Mouse (Mus musculus): ENCODE data around the gene Zfp428. TPM values are rescaled to one million over a fixed set of nuclear protein-coding genes. Genes with fewer than 3 reads are reported as not detected.

Zfp428 gene
- total RNA-seq, 2 experiments from 2014 or later, result 53.7 to 53.8 TPM

GRCm38 (mm10) chr7:24538154-24538553 lies 31.3 kb downstream of the Zfp428 start:
- intact Hi-C loops (cut with DNase I), result no loop called here
- peak in 1 of 2 experiments; percentile 58 for DNase-seq (ENCODE audit: low spot score in 2 of 2)

- no peak for DNase-seq (ENCODE audit: low spot score in 2 of 2)
- intact Hi-C loops (cut with DNase I), result no loop called here
Observed at GRCm38 (mm10) chr7:24538701-24539100, 31.9 kb downstream of the Zfp428 start.

DNA sequence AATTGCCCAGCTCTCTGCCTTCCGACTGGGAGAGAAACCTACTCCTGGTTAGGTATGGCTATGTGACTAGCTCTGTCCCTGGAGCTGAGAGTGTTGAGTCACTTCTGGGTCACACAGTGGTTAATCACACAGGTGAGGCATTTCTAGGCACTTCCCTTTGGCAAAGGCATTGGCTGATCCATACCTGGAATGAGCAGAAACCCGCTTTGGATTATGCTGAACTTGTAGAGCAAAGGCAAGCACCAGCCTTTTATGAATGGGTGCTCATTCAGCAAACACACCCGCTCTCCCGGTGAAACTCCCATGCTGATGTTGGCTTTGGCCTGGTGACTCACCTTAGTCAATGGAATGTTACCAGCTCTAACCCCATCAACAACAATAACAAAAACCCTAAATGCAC lies 32.9 kb downstream of the Zfp428 start:
- intact Hi-C loops (cut with DNase I), result no loop called here
- DNase-seq (ENCODE audit: low spot score in 2 of 2), result no peak

DNA sequence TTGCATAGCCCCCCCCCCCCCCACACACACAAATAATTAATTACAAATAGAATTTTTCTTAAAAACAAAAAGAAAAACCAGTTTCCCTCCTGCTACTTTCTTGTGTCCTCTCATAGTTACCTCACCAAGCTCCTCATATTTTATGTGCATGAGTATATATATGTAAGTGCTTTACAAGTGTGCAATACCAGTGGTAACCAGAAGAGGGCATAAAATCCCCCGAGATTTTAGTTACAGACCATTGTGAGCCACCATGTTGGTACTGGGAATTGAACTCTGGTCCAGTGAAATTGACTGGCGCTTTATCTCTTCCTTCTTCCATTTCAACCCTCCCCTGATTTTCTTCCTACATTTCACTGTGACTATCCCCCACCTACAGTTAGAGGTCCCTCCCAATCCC lies 37.7 kb downstream of the Zfp428 start:
- intact Hi-C loops (cut with DNase I), result no loop called here
- no peak for DNase-seq (ENCODE audit: low spot score in 2 of 2)

GRCm38 (mm10) chr7:24546068-24546614 lies 39.3 kb downstream of the Zfp428 start, which contains the start of the genes Pinlyp and Xrcc1:
Pinlyp (minus strand) TSS chr7:24546118.
Xrcc1 (plus strand) TSS chr7:24546289.
- intact Hi-C loops (cut with DNase I), result no loop called here
- no peak for DNase-seq (ENCODE audit: low spot score in 2 of 2)

- intact Hi-C loops (cut with DNase I), result loop anchor here (1.0 kb wide), 1 partner anchor 17 kb away; the partner anchor contains the start of gene Irgq
- peak; percentile 99 to 100 for DNase-seq (ENCODE audit: low spot score in 2 of 2)
Observed at GRCm38 (mm10) chr7:24546634-24547389, 40.0 kb downstream of the Zfp428 start.

GRCm38 (mm10) chr7:24547534-24548036 lies 40.8 kb downstream of the Zfp428 start:
- no peak for DNase-seq (ENCODE audit: low spot score in 2 of 2)
- intact Hi-C loops (cut with DNase I), result loop anchor here (1.0 kb wide), 1 partner anchor 17 kb away; the partner anchor contains the start of gene Irgq

GRCm38 (mm10) chr7:24551985-24552759 lies 45.4 kb downstream of the Zfp428 start:
- intact Hi-C loops (cut with DNase I), result no loop called here
- DNase-seq (ENCODE audit: low spot score in 2 of 2), result no peak

GRCm38 (mm10) chr7:24555786-24556185 lies 49.0 kb downstream of the Zfp428 start:
- DNase-seq (ENCODE audit: low spot score in 2 of 2), result no peak
- intact Hi-C loops (cut with DNase I), result no loop called here

DNA sequence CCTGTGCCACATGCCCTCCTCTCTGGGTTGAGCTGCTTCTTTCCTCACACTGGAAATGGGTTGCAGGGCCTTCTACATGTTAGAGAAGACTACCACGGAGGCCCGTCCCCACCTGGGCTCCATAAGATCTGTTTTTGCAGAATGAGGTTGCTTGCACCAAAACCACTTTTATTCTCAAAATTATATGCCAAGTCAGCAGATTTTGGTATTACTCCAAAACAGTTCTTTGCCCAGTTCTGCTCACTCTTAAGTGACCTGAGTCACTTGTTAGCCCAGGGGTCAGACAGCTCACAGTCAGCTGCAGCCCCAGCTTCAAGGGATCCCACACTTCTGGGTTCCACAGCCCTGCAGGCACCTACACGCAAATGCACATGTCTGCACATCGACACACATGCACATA lies 54.6 kb downstream of the Zfp428 start:
- intact Hi-C loops (cut with DNase I), result no loop called here
- DNase-seq (ENCODE audit: low spot score in 2 of 2), result no peak

DNA sequence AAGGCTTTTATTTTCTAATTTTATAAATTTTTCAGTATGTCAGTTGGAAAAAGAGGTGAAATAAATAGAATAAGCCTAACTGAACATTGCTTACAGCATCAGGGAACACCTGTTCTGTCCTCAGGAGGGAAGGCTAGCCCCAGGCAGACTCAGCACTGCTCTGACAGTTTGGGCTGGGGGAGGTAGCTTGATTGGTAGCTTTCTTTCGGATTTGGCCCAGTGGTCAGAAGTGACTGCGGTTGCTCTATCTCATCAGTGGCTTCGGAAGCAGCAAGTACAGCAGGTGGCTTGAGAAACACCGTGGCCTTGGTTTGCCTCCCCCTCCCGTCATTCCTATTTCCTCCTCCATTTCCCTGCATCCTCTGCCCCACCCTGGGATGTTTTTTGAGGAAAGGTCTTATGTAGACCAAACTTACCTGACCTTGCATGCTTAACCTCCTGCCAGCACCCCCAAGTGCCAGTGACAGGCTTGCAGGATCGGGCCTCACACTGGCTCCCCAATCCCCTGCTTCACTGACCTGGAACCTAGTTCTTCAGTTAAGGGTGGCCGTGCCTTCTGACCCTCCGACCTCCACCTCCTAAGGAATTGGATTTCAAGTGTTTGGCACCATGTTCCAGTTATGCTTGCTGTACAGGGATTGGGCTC lies 56.5 kb downstream of the Zfp428 start:
- intact Hi-C loops (cut with DNase I), result no loop called here
- DNase-seq (ENCODE audit: low spot score in 2 of 2), result no peak

DNA sequence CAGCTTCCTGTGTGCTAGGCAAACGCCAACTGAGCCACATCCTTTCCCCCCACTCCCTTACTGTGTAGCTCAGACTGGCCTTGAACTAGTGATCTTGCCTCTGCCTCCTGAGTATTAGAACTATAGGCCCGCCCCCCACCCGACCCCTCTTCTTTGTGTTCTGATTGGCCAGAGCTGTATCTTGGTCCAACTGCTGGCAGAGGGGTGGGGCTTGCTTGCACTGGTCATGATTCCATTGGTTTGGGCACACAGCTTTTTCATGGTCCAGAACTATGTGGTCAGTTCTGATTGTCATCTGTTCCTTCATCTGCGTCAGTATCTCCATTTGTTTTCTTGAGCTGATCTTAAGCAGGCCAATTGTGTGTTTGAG lies 57.0 kb downstream of the Zfp428 start:
- intact Hi-C loops (cut with DNase I), result no loop called here
- DNase-seq (ENCODE audit: low spot score in 2 of 2), result no peak

DNA sequence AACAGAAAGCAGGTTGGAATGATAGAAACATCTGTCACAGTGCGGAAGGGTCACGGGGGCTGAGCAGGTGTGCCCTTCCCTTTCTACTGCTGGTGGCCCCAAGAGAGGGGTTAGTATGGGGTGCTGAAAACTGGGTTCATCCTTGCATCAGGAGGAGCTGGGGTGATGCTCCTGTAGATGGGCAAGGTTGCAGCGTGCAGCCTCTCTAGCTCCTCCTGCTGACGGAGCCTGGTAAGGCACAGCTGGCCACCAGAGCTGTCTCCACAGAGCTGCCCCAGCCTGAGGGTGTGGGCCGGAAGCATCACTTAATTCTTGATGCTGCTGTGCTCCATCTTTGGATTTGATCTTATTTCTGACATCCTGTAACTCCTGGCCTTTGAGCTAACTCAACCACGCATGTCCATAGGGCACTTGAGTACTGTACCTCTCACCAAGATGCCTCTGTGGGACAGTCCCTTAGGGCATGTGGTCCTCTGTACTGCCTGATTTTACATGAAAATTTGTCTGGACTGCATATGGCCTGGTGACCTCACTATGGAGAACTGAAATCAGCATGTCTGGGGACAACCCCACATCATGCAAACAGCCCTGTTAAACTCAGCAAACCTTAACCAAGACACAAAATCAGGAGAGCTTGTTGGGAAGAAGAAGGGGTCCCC lies 57.9 kb downstream of the Zfp428 start:
- peak; percentile 65 to 70 for DNase-seq (ENCODE audit: low spot score in 2 of 2)
- intact Hi-C loops (cut with DNase I), result no loop called here

Other genes starting within 250 kb of the Zfp428 start
- 10 to 100 TPM; 12.3 to 13.2 TPM for gene Zfp93, start 236.6 kb upstream of the Zfp428 start, total RNA-seq (2021)
- 10 to 100 TPM; 17.8 to 22.0 TPM for gene Zfp61, start 205.8 kb upstream of the Zfp428 start, total RNA-seq (2021)
- 10 to 100 TPM; 16.1 to 16.3 TPM for gene Zfp94, start 190.3 kb upstream of the Zfp428 start, total RNA-seq (2021)
- not detected for gene Tescl, start 173.1 kb upstream of the Zfp428 start, total RNA-seq (2021)
- gene Lypd5, start 157.8 kb upstream of the Zfp428 start, total RNA-seq (2021), result not detected
- under 1 TPM; 0.32 to 0.40 TPM for gene Kcnn4, start 136.7 kb upstream of the Zfp428 start, total RNA-seq (2021)
- gene Smg9, start 107.4 kb upstream of the Zfp428 start, total RNA-seq (2021), result 10 to 100 TPM; 35.5 to 39.7 TPM
- gene Irgc1, start 54.7 kb upstream of the Zfp428 start, total RNA-seq (2021), result under 1 TPM in 1 of 2 experiments, not detected in 1; 0.19 TPM
- gene Plaur, start 44.5 kb upstream of the Zfp428 start, total RNA-seq (2021), result 1 to 10 TPM in 1 of 2 experiments, under 1 TPM in 1; 0.30 to 1.3 TPM
- 100 to 1,000 TPM; 282 to 289 TPM for gene Cadm4, start 25.0 kb upstream of the Zfp428 start, total RNA-seq (2021)
- not detected for gene AC161166.1, start 5.4 kb downstream of the Zfp428 start, total RNA-seq (2021)
- 10 to 100 TPM; 97.0 to 97.6 TPM for gene Irgq, start 23.7 kb downstream of the Zfp428 start, total RNA-seq (2021)
- not detected for gene Pinlyp, start 39.1 kb downstream of the Zfp428 start, total RNA-seq (2021)
- 10 to 100 TPM; 34.7 to 37.8 TPM for gene Xrcc1, start 39.3 kb downstream of the Zfp428 start, total RNA-seq (2021)
- 10 to 100 TPM in 1 of 2 experiments, 1 to 10 TPM in 1; 9.3 to 11.3 TPM for gene Ethe1, start 80.5 kb downstream of the Zfp428 start, total RNA-seq (2021)
- gene Zfp575, start 80.6 kb downstream of the Zfp428 start, total RNA-seq (2021), result 1 to 10 TPM; 6.9 to 7.2 TPM
- gene Phldb3, start 103.8 kb downstream of the Zfp428 start, total RNA-seq (2021), result under 1 TPM in 1 of 2 experiments, not detected in 1; 0.42 TPM
- under 1 TPM; 0.48 to 0.53 TPM for gene Lypd3, start 129.5 kb downstream of the Zfp428 start, total RNA-seq (2021)
- not detected for gene Tex101, start 169.7 kb downstream of the Zfp428 start, total RNA-seq (2021)
- not detected for gene BC049730, start 202.2 kb downstream of the Zfp428 start, total RNA-seq (2021)
- not detected for gene Gm4763, start 219.9 kb downstream of the Zfp428 start, total RNA-seq (2021)